Mouse (Mus musculus): ENCODE measurements around the gene BC030867.

BC030867 gene

GRCm38 (mm10) chr11:102218783-102219182 lies 29.9 kb upstream of the BC030867 start:
- Histone ChIP-seq H3K27me3 (ENCODE audit: insufficient read depth, low read length) (0 out of 2 replicates have a peak, but pooled peaks cover 2% of the 10 kb centered on the region), H3K4me3 (replicated peaks; ENCODE audit: low read length) (peak overlapping the region; percentile 75), H3K36me3 (ENCODE audit: insufficient read depth, low read length) (peaks cover 36% of the 10 kb centered on the region), H3K9me3 (ENCODE audit: low read length) (no peaks in the 10 kb centered on the region), H3K4me1 (replicated peaks; ENCODE audit: low read depth, low read length) (peaks cover 99% of the 10 kb centered on the region)
- no peak for TF ChIP-seq CTCF (conservative IDR thresholded peaks at IDR 0.05; ENCODE audit: low read length)
- TF ChIP-seq POU5F1 (IDR thresholded peaks at IDR 0.05; ENCODE audit: borderline replicate concordance, low read length), result no peak
- TF ChIP-seq NANOG (IDR thresholded peaks at IDR 0.05; ENCODE audit: borderline replicate concordance, low read length), result no peak

GRCm38 (mm10) chr11:102219247-102219993 lies 29.3 kb upstream of the BC030867 start:
- Histone ChIP-seq H3K27me3 (ENCODE audit: insufficient read depth, low read length) (0 out of 2 replicates have a peak, but pooled peaks cover 2% of the 10 kb centered on the region), H3K4me1 (replicated peaks; ENCODE audit: low read depth, low read length) (peaks cover 99% of the 10 kb centered on the region), H3K9me3 (ENCODE audit: low read length) (no peaks in the 10 kb centered on the region), H3K36me3 (ENCODE audit: insufficient read depth, low read length) (peaks cover 34% of the 10 kb centered on the region), H3K4me3 (replicated peaks; ENCODE audit: low read length) (peak overlapping the region; percentile 75; the same call in 1 of the 2 replicates)
- TF ChIP-seq CTCF (conservative IDR thresholded peaks at IDR 0.05; ENCODE audit: low read length) (no peak), NANOG (IDR thresholded peaks at IDR 0.05; ENCODE audit: borderline replicate concordance, low read length) (no peak), POU5F1 (IDR thresholded peaks at IDR 0.05; ENCODE audit: borderline replicate concordance, low read length) (no peak)

GRCm38 (mm10) chr11:102219994-102220346 lies 28.7 kb upstream of the BC030867 start:
- peaks cover 99% of the 10 kb centered on the region for H3K4me1 ChIP-seq (replicated peaks; ENCODE audit: low read depth, low read length)
- H3K27me3 ChIP-seq (ENCODE audit: insufficient read depth, low read length), result 0 out of 2 replicates have a peak, but pooled peaks cover 2% of the 10 kb centered on the region
- no peak for TF ChIP-seq POU5F1 (IDR thresholded peaks at IDR 0.05; ENCODE audit: borderline replicate concordance, low read length)
- no peak for TF ChIP-seq NANOG (IDR thresholded peaks at IDR 0.05; ENCODE audit: borderline replicate concordance, low read length)
- no peak for TF ChIP-seq CTCF (conservative IDR thresholded peaks at IDR 0.05; ENCODE audit: low read length)
- peaks cover 34% of the 10 kb centered on the region for H3K36me3 ChIP-seq (ENCODE audit: insufficient read depth, low read length)
- H3K4me3 ChIP-seq (replicated peaks; ENCODE audit: low read length), result no peak overlapping the region
- no peaks in the 10 kb centered on the region for H3K9me3 ChIP-seq (ENCODE audit: low read length)

- peaks cover 34% of the 10 kb centered on the region for H3K36me3 ChIP-seq (ENCODE audit: insufficient read depth, low read length)
- no peak overlapping the region for H3K4me3 ChIP-seq (replicated peaks; ENCODE audit: low read length)
- 0 out of 2 replicates have a peak, but pooled peaks cover 2% of the 10 kb centered on the region for H3K27me3 ChIP-seq (ENCODE audit: insufficient read depth, low read length)
- H3K4me1 ChIP-seq (replicated peaks; ENCODE audit: low read depth, low read length), result peaks cover 99% of the 10 kb centered on the region
- TF ChIP-seq CTCF (conservative IDR thresholded peaks at IDR 0.05; ENCODE audit: low read length) (no peak), NANOG (IDR thresholded peaks at IDR 0.05; ENCODE audit: borderline replicate concordance, low read length) (no peak), POU5F1 (IDR thresholded peaks at IDR 0.05; ENCODE audit: borderline replicate concordance, low read length) (no peak)
- no peaks in the 10 kb centered on the region for H3K9me3 ChIP-seq (ENCODE audit: low read length)
Observed at GRCm38 (mm10) chr11:102220451-102220850, 28.2 kb upstream of the BC030867 start.

- Histone ChIP-seq H3K4me3 (replicated peaks; ENCODE audit: low read length) (0 out of 2 replicates have a peak overlapping the region, but pooled peaks have one; percentile 13), H3K36me3 (ENCODE audit: insufficient read depth, low read length) (peaks cover 34% of the 10 kb centered on the region), H3K9me3 (ENCODE audit: low read length) (no peaks in the 10 kb centered on the region), H3K4me1 (replicated peaks; ENCODE audit: low read depth, low read length) (peaks cover 99% of the 10 kb centered on the region), H3K27me3 (ENCODE audit: insufficient read depth, low read length) (0 out of 2 replicates have a peak, but pooled peaks cover 2% of the 10 kb centered on the region)
- TF ChIP-seq POU5F1 (IDR thresholded peaks at IDR 0.05; ENCODE audit: borderline replicate concordance, low read length) (no peak), CTCF (conservative IDR thresholded peaks at IDR 0.05; ENCODE audit: low read length) (no peak), NANOG (IDR thresholded peaks at IDR 0.05; ENCODE audit: borderline replicate concordance, low read length) (no peak)
Observed at GRCm38 (mm10) chr11:102221243-102221953, 27.3 kb upstream of the BC030867 start.

GRCm38 (mm10) chr11:102221954-102222351 lies 26.7 kb upstream of the BC030867 start:
- peaks cover 34% of the 10 kb centered on the region for H3K36me3 ChIP-seq (ENCODE audit: insufficient read depth, low read length)
- no peak for TF ChIP-seq NANOG (IDR thresholded peaks at IDR 0.05; ENCODE audit: borderline replicate concordance, low read length)
- TF ChIP-seq CTCF (conservative IDR thresholded peaks at IDR 0.05; ENCODE audit: low read length), result no peak
- TF ChIP-seq POU5F1 (IDR thresholded peaks at IDR 0.05; ENCODE audit: borderline replicate concordance, low read length), result no peak
- H3K4me1 ChIP-seq (replicated peaks; ENCODE audit: low read depth, low read length), result peaks cover 99% of the 10 kb centered on the region

GRCm38 (mm10) chr11:102223166-102223565 lies 25.5 kb upstream of the BC030867 start:
- H3K4me1 ChIP-seq (replicated peaks; ENCODE audit: low read depth, low read length), result peaks cover 100% of the 10 kb centered on the region
- H3K4me3 ChIP-seq (replicated peaks; ENCODE audit: low read length), result no peak overlapping the region
- no peaks in the 10 kb centered on the region for H3K9me3 ChIP-seq (ENCODE audit: low read length)
- TF ChIP-seq CTCF (conservative IDR thresholded peaks at IDR 0.05; ENCODE audit: low read length) (peak; percentile 63), POU5F1 (IDR thresholded peaks at IDR 0.05; ENCODE audit: borderline replicate concordance, low read length) (no peak)
- H3K36me3 ChIP-seq (ENCODE audit: insufficient read depth, low read length), result peaks cover 27% of the 10 kb centered on the region
- H3K27me3 ChIP-seq (ENCODE audit: insufficient read depth, low read length), result peaks cover 7% of the 10 kb centered on the region; the same call in 1 of the 2 replicates

More at GRCm38 (mm10) chr11:102221954-102222351, 26.7 kb upstream of the BC030867 start:
- Histone ChIP-seq H3K9me3 (ENCODE audit: low read length) (no peaks in the 10 kb centered on the region), H3K27me3 (ENCODE audit: insufficient read depth, low read length) (0 out of 2 replicates have a peak, but pooled peaks cover 4% of the 10 kb centered on the region), H3K4me3 (replicated peaks; ENCODE audit: low read length) (0 out of 2 replicates have a peak overlapping the region, but pooled peaks have one; percentile 13)

GRCm38 (mm10) chr11:102224686-102225085 lies 24.0 kb upstream of the BC030867 start:
- TF ChIP-seq CTCF (conservative IDR thresholded peaks at IDR 0.05; ENCODE audit: low read length) (no peak), POU5F1 (IDR thresholded peaks at IDR 0.05; ENCODE audit: borderline replicate concordance, low read length) (no peak), NANOG (IDR thresholded peaks at IDR 0.05; ENCODE audit: borderline replicate concordance, low read length) (no peak)
- H3K4me1 ChIP-seq (replicated peaks; ENCODE audit: low read depth, low read length), result peaks cover 98% of the 10 kb centered on the region
- peaks cover 24% of the 10 kb centered on the region for H3K36me3 ChIP-seq (ENCODE audit: insufficient read depth, low read length)
- peak overlapping the region; percentile 59 for H3K4me3 ChIP-seq (replicated peaks; ENCODE audit: low read length)
- peaks cover 18% of the 10 kb centered on the region for H3K27me3 ChIP-seq (ENCODE audit: insufficient read depth, low read length)
- no peaks in the 10 kb centered on the region for H3K9me3 ChIP-seq (ENCODE audit: low read length)
